ENCODE assay signal across 24 mouse cellular contexts in the genomic region with DNA sequence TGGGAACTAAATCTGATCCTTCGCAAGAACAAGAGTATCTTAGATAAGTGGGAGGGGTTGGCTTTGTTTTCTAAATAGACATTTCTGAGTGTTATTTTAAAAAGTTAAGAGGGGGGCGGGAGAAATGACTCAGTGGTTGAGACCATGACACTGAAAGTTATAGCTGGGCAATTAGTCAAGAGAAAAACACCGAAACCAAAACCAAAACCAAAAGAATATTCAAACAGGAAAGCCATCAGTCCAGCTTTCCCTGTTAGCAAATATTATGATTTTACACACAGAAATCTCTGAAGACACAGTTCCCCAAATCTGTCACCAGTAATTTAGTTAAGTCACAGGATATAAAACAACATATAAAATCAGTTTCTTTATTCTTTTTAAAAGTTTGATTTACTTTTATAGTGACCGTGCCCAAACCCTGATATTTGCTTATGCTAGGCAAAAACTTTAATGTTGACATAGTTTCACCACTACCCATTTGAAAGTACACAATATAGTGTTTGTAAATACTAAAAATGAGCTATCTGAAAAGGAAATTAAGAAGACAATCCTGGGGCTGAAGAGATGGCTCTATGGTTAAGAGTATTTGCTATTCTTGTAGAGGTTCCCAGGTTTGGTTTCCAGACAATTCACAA. TPM values are rescaled to one million over a fixed set of nuclear protein-coding genes. Genes with fewer than 3 reads are reported as not detected.
DNase-seq lines count a peak whose midpoint lies in the region; ATAC-seq and TF ChIP-seq lines count a peak whose summit lies in the region.
"Had no signal": no experiment of that assay in that cellular context is flagged by ENCODE, and none has a peak within 500 bp of the region (broad histone marks: within the 10 kb centered on the region; RNA-seq: fewer than 3 reads in every experiment).

No protein-coding gene starts in this region.

- no peaks in the 10 kb centered on the region for H3K36me3 ChIP-seq in liver, adult 2 months (ENCODE audit: control insufficient read depth, insufficient read depth, low read length)
- no peaks in the 10 kb centered on the region for H3K36me3 ChIP-seq in liver, embryonic 12.5 days
- H3K36me3 ChIP-seq: embryonic facial prominence, embryonic 15.5 days; limb, embryonic 12.5 days; midbrain, embryonic 15.5 days; neural tube, embryonic 12.5 days had no signal

- WGBS in liver, adult 2 months = 4% methylated on average over 4 of the region's 4 CpGs
- 71% methylated on average over 4 of the region's 4 CpGs for WGBS in liver, embryonic 12.5 days (ENCODE audit: insufficient replicate concordance)

- peak; percentile 24 for DNase-seq in adrenal gland, adult 2 months
- no peak for DNase-seq in adrenal gland, adult 18-20 months (ENCODE audit: low spot score in 2 of 2)
- peak; percentile 74 for DNase-seq in liver, adult 2 months (ENCODE audit: extremely low read depth, low read depth, low spot score)
- no peak for DNase-seq in frontal cortex, postnatal 10 days (ENCODE audit: low spot score in 2 of 2)
- DNase-seq in thymus, postnatal 0 days (ENCODE audit: low spot score) = no peak
- DNase-seq: cerebellum, adult 2 months; gastrocnemius, postnatal 25 days; kidney, postnatal 14 days; lung, embryonic 14.5 days; right cerebral cortex, postnatal 4 days; thymus, postnatal 25 days had no signal

- H3K4me1 ChIP-seq in liver, adult 2 months (ENCODE audit: control insufficient read depth, insufficient read depth, low read length) = peaks cover 13% of the 10 kb centered on the region; the same call in 1 of the 2 replicates
- H3K4me1 ChIP-seq in liver, embryonic 12.5 days = 0 out of 2 replicates have a peak, but pooled peaks cover 3% of the 10 kb centered on the region
- 0 out of 2 replicates have a peak, but pooled peaks cover 2% of the 10 kb centered on the region for H3K4me1 ChIP-seq in bone marrow macrophage, adult 2 months (ENCODE audit: control insufficient read depth, insufficient read depth, low read length)
- H3K4me1 ChIP-seq: embryonic facial prominence, embryonic 15.5 days; limb, embryonic 12.5 days; midbrain, embryonic 15.5 days; neural tube, embryonic 12.5 days had no signal

- H3K9ac ChIP-seq in liver, adult 2 months (ENCODE audit: low read depth, low read length) = peak overlapping the region; percentile 43; the same call in 1 of the 2 replicates
- H3K9ac ChIP-seq in liver, embryonic 12.5 days = no peak overlapping the region
- H3K9ac ChIP-seq: embryonic facial prominence, embryonic 15.5 days; limb, embryonic 12.5 days; lung, embryonic 14.5 days; midbrain, embryonic 15.5 days; neural tube, embryonic 12.5 days had no signal

- TF ChIP-seq CTCF in liver, adult 2 months (IDR thresholded peaks at IDR 0.05; ENCODE audit: low read depth, low read length) = no peak
- TF ChIP-seq CTCF in bone marrow macrophage, adult 2 months (IDR thresholded peaks at IDR 0.05; ENCODE audit: low read depth, low read length) = no peak

- no peaks in the 10 kb centered on the region for H3K79me2 ChIP-seq in liver, adult 2 months (ENCODE audit: control insufficient read depth, insufficient read depth, low read length)

- peak overlapping the region; percentile 87 for H3K27ac ChIP-seq in liver, adult 2 months (replicated peaks; ENCODE audit: insufficient read depth, low read depth, low read length)
- no peak overlapping the region for H3K27ac ChIP-seq in liver, embryonic 12.5 days
- H3K27ac ChIP-seq in bone marrow macrophage, adult 2 months (ENCODE audit: insufficient read depth, low read depth, low read length) = no peak overlapping the region
- H3K27ac ChIP-seq: embryonic facial prominence, embryonic 15.5 days; limb, embryonic 12.5 days; midbrain, embryonic 15.5 days; neural tube, embryonic 12.5 days had no signal

- no peaks in the 10 kb centered on the region for H3K27me3 ChIP-seq in liver, adult 2 months (ENCODE audit: control insufficient read depth, insufficient read depth, low read length)
- H3K27me3 ChIP-seq in liver, embryonic 12.5 days (replicated peaks) = no peaks in the 10 kb centered on the region
- H3K27me3 ChIP-seq: embryonic facial prominence, embryonic 15.5 days; limb, embryonic 12.5 days; midbrain, embryonic 15.5 days; neural tube, embryonic 12.5 days had no signal

- no peak for TF ChIP-seq POLR2A in liver, adult 2 months (IDR thresholded peaks at IDR 0.05; ENCODE audit: extremely low read depth, insufficient read depth, low read length)
- TF ChIP-seq POLR2A in bone marrow macrophage, adult 2 months (IDR thresholded peaks at IDR 0.05; ENCODE audit: borderline replicate concordance, low read depth, low read length) = no peak

- H3K4me3 ChIP-seq in liver, adult 2 months (ENCODE audit: insufficient read depth, low read depth, low read length) = peak overlapping the region; percentile 47; the same call in 1 of the 2 replicates
- H3K4me3 ChIP-seq in liver, embryonic 12.5 days = no peak overlapping the region
- H3K4me3 ChIP-seq in bone marrow macrophage, adult 2 months (ENCODE audit: insufficient read depth, low read length) = peak overlapping the region; percentile 14; the same call in 1 of the 2 replicates
- H3K4me3 ChIP-seq: embryonic facial prominence, embryonic 15.5 days; limb, embryonic 12.5 days; midbrain, embryonic 15.5 days; neural tube, embryonic 12.5 days had no signal

- no peaks in the 10 kb centered on the region for H3K9me3 ChIP-seq in liver, embryonic 12.5 days (replicated peaks)
- H3K9me3 ChIP-seq: embryonic facial prominence, embryonic 15.5 days; limb, embryonic 12.5 days; midbrain, embryonic 15.5 days; neural tube, embryonic 12.5 days had no signal

- no peak overlapping the region for H3K4me2 ChIP-seq in liver, embryonic 12.5 days
- H3K4me2 ChIP-seq: embryonic facial prominence, embryonic 15.5 days; limb, embryonic 12.5 days; lung, embryonic 14.5 days; midbrain, embryonic 15.5 days; neural tube, embryonic 12.5 days had no signal

- no peak for ATAC-seq in liver, embryonic 12.5 days
- ATAC-seq in megakaryocyte progenitor cell, adult 5-6 weeks (replicated peaks; ENCODE audit: poor library complexity) = peak; percentile 37
- ATAC-seq: forebrain, embryonic 14.5 days; midbrain, embryonic 15.5 days had no signal

RNA-seq across cellular contexts. Expression of a gene that starts 6.9 kb away (rescaled TPM):
- 10 to 100 TPM; 28.1 to 30.4 TPM for total RNA-seq in adrenal gland, adult 2 months (2021)
- 22.8 and 30.6 TPM in 2 replicates for polyA plus RNA-seq in adrenal gland, adult 2 months (2012; rRNA removed)
- total RNA-seq in adrenal gland, adult 18-20 months (2021) = 10 to 100 TPM; 25.0 to 27.7 TPM
- total RNA-seq in liver, adult 2 months (2014; rRNA removed) = 52.6 and 59.4 TPM in 2 replicates
- 31.6 and 33.5 TPM in 2 replicates for polyA plus RNA-seq in liver, adult 2 months (2012; rRNA removed)
- 7.0 and 7.2 TPM in 2 replicates for polyA plus RNA-seq in liver, embryonic 12.5 days (2016; fragmentation: Nextera tagmentation; extraction: Ambion mirVana)
- polyA plus RNA-seq in bone marrow macrophage, adult 2 months (2012; ENCODE audit: insufficient read depth, insufficient read length, missing spikeins) = 12.0 and 16.0 TPM in 2 replicates
- total RNA-seq in megakaryocyte progenitor cell, adult 5-6 weeks (2015) = 12.6 and 17.2 TPM in 2 replicates
- total RNA-seq in megakaryocyte progenitor cell, adult 5-6 weeks (2017) = 12.7 and 18.5 TPM in 2 replicates
- polyA plus RNA-seq in thymus, postnatal 0 days (2015; fragmentation: Nextera tagmentation; extraction: Ambion mirVana) = 8.9 and 10.0 TPM in 2 replicates

RNA-seq across cellular contexts. Expression of a gene that starts 25.3 kb away (rescaled TPM):
- not detected for total RNA-seq in adrenal gland, adult 2 months (2021)
- polyA plus RNA-seq in adrenal gland, adult 2 months (2012; rRNA removed) = not detected in 2 replicates
- not detected for total RNA-seq in adrenal gland, adult 18-20 months (2021)
- not detected in 2 replicates for total RNA-seq in liver, adult 2 months (2014; rRNA removed)
- polyA plus RNA-seq in liver, adult 2 months (2012; rRNA removed) = not detected in 2 replicates
- polyA plus RNA-seq in liver, embryonic 12.5 days (2016; fragmentation: Nextera tagmentation; extraction: Ambion mirVana) = not detected in 2 replicates
- not detected in 2 replicates for polyA plus RNA-seq in bone marrow macrophage, adult 2 months (2012; ENCODE audit: insufficient read depth, insufficient read length, missing spikeins)
- total RNA-seq in megakaryocyte progenitor cell, adult 5-6 weeks (2015) = not detected in 2 replicates
- total RNA-seq in megakaryocyte progenitor cell, adult 5-6 weeks (2017) = not detected in 2 replicates
- polyA plus RNA-seq in thymus, postnatal 0 days (2015; fragmentation: Nextera tagmentation; extraction: Ambion mirVana) = not detected in 2 replicates
- total RNA-seq: gastrocnemius, postnatal 25 days; layer of hippocampus, postnatal 25 days; MEL had no signal
- polyA plus RNA-seq: brain, embryonic 14.5 days; cerebellum, adult 2 months; embryonic facial prominence, embryonic 15.5 days; forebrain, embryonic 14.5 days; heart, postnatal 0 days; limb, embryonic 12.5 days; lung, embryonic 14.5 days; midbrain, embryonic 15.5 days; neural tube, embryonic 12.5 days; stomach, embryonic 14.5 days had no signal

Comparison
In these comparisons a context has a peak if more than half of its experiments do, and no peak if none do; other contexts are left out.
1. DNase-seq: peak in adrenal gland, adult 2 months (single experiment) and liver, adult 2 months (single experiment); none in adrenal gland, adult 18-20 months (0 of 2), frontal cortex, postnatal 10 days (0 of 2) and thymus, postnatal 0 days (single experiment).